Mouse (Mus musculus): ENCODE data around the gene Gm34653. TPM values are rescaled to one million over a fixed set of nuclear protein-coding genes. Genes with fewer than 3 reads are reported as not detected.
"Not testable (repeated sequence)": the region's sequence is repeated elsewhere in the genome, so short reads cannot be mapped to it uniquely, and the experiment has no call there.

The Gm34653 gene
- total RNA-seq (2014; rRNA removed) (0.08 and 0.24 TPM in 2 replicates), polyA plus RNA-seq (2015; fragmentation: Nextera tagmentation; extraction: Ambion mirVana) (0.15 TPM in 1 of 2 replicates, not detected in the other)

GRCm38 (mm10) chr2:34832766-34833457, at the start of gene Gm34653:
Gene Gm34653 (plus strand): TSS chr2:34833007.
- H3K36me3 ChIP-seq (ENCODE audit: insufficient read depth); H3K27ac ChIP-seq (ENCODE audit: low read depth, low read length); H3K4me1 ChIP-seq (ENCODE audit: insufficient read depth); H3K27me3 ChIP-seq (ENCODE audit: insufficient read depth, low read length); H3K9ac ChIP-seq; ATAC-seq; DNase-seq; H3K9me3 ChIP-seq (ENCODE audit: low read length); H3K4me3 ChIP-seq (ENCODE audit: low read depth, low read length); H3K4me2 ChIP-seq (ENCODE audit: low read depth): not testable (repeated sequence)
- 72% methylated on average over 11 of the region's 11 CpGs for WGBS

- TF ChIP-seq CTCF (IDR thresholded peaks at IDR 0.05; ENCODE audit: low read depth), result no peak
- Histone ChIP-seq H3K27ac (ENCODE audit: low read depth, low read length) (no peak overlapping the region), H3K27me3 (ENCODE audit: insufficient read depth, low read length) (no peaks in the 10 kb centered on the region), H3K4me1 (ENCODE audit: insufficient read depth) (no peaks in the 10 kb centered on the region), H3K36me3 (ENCODE audit: insufficient read depth) (peaks cover 52% of the 10 kb centered on the region), H3K9ac (no peak overlapping the region), H3K4me2 (ENCODE audit: low read depth) (no peak overlapping the region), H3K9me3 (ENCODE audit: low read length) (no peaks in the 10 kb centered on the region), H3K4me3 (ENCODE audit: low read depth, low read length) (no peak overlapping the region)
- WGBS, result 92% methylated on average over 14 of the region's 14 CpGs
- DNase-seq (no peak), ATAC-seq (no peak)
These were observed 49.5 kb upstream of the Gm34653 start for GRCm38 (mm10) chr2:34783064-34784020.

GRCm38 (mm10) chr2:34784085-34784484, 48.7 kb upstream of the Gm34653 start:
- TF ChIP-seq CTCF (IDR thresholded peaks at IDR 0.05; ENCODE audit: low read depth), result peak; percentile 76
- no peak for ATAC-seq
- peaks cover 49% of the 10 kb centered on the region for H3K36me3 ChIP-seq (ENCODE audit: insufficient read depth)
- H3K4me1 ChIP-seq (ENCODE audit: insufficient read depth), result no peaks in the 10 kb centered on the region
- H3K4me3 ChIP-seq (ENCODE audit: low read depth, low read length), result no peak overlapping the region
- 72% methylated on average over 2 of the region's 2 CpGs for WGBS
- H3K4me2 ChIP-seq (ENCODE audit: low read depth), result no peak overlapping the region
- H3K27me3 ChIP-seq (ENCODE audit: insufficient read depth, low read length), result no peaks in the 10 kb centered on the region
- DNase-seq, result peak; percentile 30
- H3K9me3 ChIP-seq (ENCODE audit: low read length), result no peaks in the 10 kb centered on the region
- no peak overlapping the region for H3K27ac ChIP-seq (ENCODE audit: low read depth, low read length)
- no peak overlapping the region for H3K9ac ChIP-seq

- ATAC-seq, result no peak
These were observed 42.5 kb upstream of the Gm34653 start for GRCm38 (mm10) chr2:34790282-34790681.

GRCm38 (mm10) chr2:34792543-34792942, 40.3 kb upstream of the Gm34653 start:
- H3K4me1 ChIP-seq (ENCODE audit: insufficient read depth); H3K9me3 ChIP-seq (ENCODE audit: low read length); DNase-seq; H3K4me3 ChIP-seq (ENCODE audit: low read depth, low read length); H3K9ac ChIP-seq; H3K4me2 ChIP-seq (ENCODE audit: low read depth); H3K27me3 ChIP-seq (ENCODE audit: insufficient read depth, low read length); H3K27ac ChIP-seq (ENCODE audit: low read depth, low read length); ATAC-seq: not testable (repeated sequence)
- H3K36me3 ChIP-seq (ENCODE audit: insufficient read depth), result peaks cover 14% of the 10 kb centered on the region
- TF ChIP-seq CTCF (IDR thresholded peaks at IDR 0.05; ENCODE audit: low read depth), result 0 out of 2 replicates have a peak, but pooled peaks have one; percentile 2
- 96% methylated on average over 2 of the region's 2 CpGs for WGBS

More at GRCm38 (mm10) chr2:34790282-34790681, 42.5 kb upstream of the Gm34653 start:
- Histone ChIP-seq H3K27ac (ENCODE audit: low read depth, low read length) (no peak overlapping the region), H3K4me3 (ENCODE audit: low read depth, low read length) (no peak overlapping the region), H3K4me2 (ENCODE audit: low read depth) (no peak overlapping the region), H3K9ac (no peak overlapping the region), H3K9me3 (ENCODE audit: low read length) (no peaks in the 10 kb centered on the region), H3K4me1 (ENCODE audit: insufficient read depth) (no peaks in the 10 kb centered on the region), H3K27me3 (ENCODE audit: insufficient read depth, low read length) (no peaks in the 10 kb centered on the region), H3K36me3 (ENCODE audit: insufficient read depth) (peaks cover 13% of the 10 kb centered on the region)
- WGBS, result 97% methylated on average over 8 of the region's 8 CpGs
- DNase-seq, result no peak
- TF ChIP-seq CTCF (IDR thresholded peaks at IDR 0.05; ENCODE audit: low read depth), result no peak

- DNase-seq, result no peak
- no peak overlapping the region for H3K4me2 ChIP-seq (ENCODE audit: low read depth)
- peaks cover 12% of the 10 kb centered on the region; the same call in 1 of the 2 replicates for H3K36me3 ChIP-seq (ENCODE audit: insufficient read depth)
- 95% methylated on average over 2 of the region's 2 CpGs for WGBS
- TF ChIP-seq CTCF (IDR thresholded peaks at IDR 0.05; ENCODE audit: low read depth), result no peak
- 0 out of 2 replicates have a peak, but pooled peaks cover 4% of the 10 kb centered on the region for H3K4me1 ChIP-seq (ENCODE audit: insufficient read depth)
- no peak overlapping the region for H3K27ac ChIP-seq (ENCODE audit: low read depth, low read length)
- H3K9me3 ChIP-seq (ENCODE audit: low read length), result no peaks in the 10 kb centered on the region
- no peak for ATAC-seq
- H3K27me3 ChIP-seq (ENCODE audit: insufficient read depth, low read length), result no peaks in the 10 kb centered on the region
- no peak overlapping the region for H3K9ac ChIP-seq
- no peak overlapping the region for H3K4me3 ChIP-seq (ENCODE audit: low read depth, low read length)
These were observed 38.3 kb upstream of the Gm34653 start for GRCm38 (mm10) chr2:34794511-34794910.
